Mouse (Mus musculus) embryonic stem cell, embryonic (primary cell): ENCODE measurements around the gene Hexa.

Experiments used
- CTCF ChIA-PET, 4 experiments: fragments of 300-600 bp in 2 of 4; fragments of 350-600 bp in 2 of 4; sonication (Branson Sonifier 250); formaldehyde crosslinking; loops; one replicate each; lab custom pipeline; 2022; ENCODE audit warnings: inconsistent platforms in 2 of 4; lab: Charles Lee
- POLR2A ChIA-PET, 4 experiments: fragments of 300-600 bp in 2 of 4; fragments of 350-600 bp in 2 of 4; sonication (Branson Sonifier 250); formaldehyde crosslinking; loops; one replicate each; lab custom pipeline; 2022; ENCODE audit warnings: antibody characterized with exemption in 4 of 4, inconsistent platforms in 1 of 4; lab: Charles Lee

Gene Hexa

GRCm38 (mm10) chr9:59542766-59543324 lies 3.5 kb downstream of the Hexa start:
- CTCF ChIA-PET, result no interaction called here
- POLR2A ChIA-PET, result interaction anchor here in 2 of 4 experiments (0.9 to 6.1 kb wide), 7 partner anchors 10 to 113 kb away, joined by 3 to 41 read pairs (median 6); partner anchors contain the start of gene Pkm (in 2 of the 2)

GRCm38 (mm10) chr9:59544739-59545138 lies 5.4 kb downstream of the Hexa start:
- POLR2A ChIA-PET, result interaction anchor here in 3 of 4 experiments (0.6 to 2.0 kb wide), 10 partner anchors 10 to 253 kb away, joined by 3 to 10 read pairs (median 4); partner anchors contain the start of genes Pkm (in 2 of the 3) and Adpgk (in 1 of the 3)
- CTCF ChIA-PET, result no interaction called here

- ChIA-PET POLR2A (interaction anchor here in 2 of 4 experiments (0.9 to 5.3 kb wide), 12 partner anchors 8 to 257 kb away, joined by 3 to 45 read pairs (median 6); partner anchors contain the start of genes Adpgk (in 2 of the 2), Hexa (in 2 of the 2), Tmem202 (in 2 of the 2) and Pkm (in 1 of the 2)), CTCF (interaction anchor here in 1 of 4 experiments (0.5 kb wide), 1 partner anchor 516 kb away, joined by 3 read pairs; no protein-coding TSS in a partner anchor)
Observed at GRCm38 (mm10) chr9:59547869-59548268, 8.5 kb downstream of the Hexa start.

- CTCF ChIA-PET, result interaction anchor here in 3 of 4 experiments (0.6 to 2.5 kb wide), 5 partner anchors 10 to 1324 kb away, joined by 3 to 8 read pairs (median 5); partner anchors contain the start of genes Celf6 (in 1 of the 3), Hexa (in 1 of the 3) and Tmem202 (in 1 of the 3)
- POLR2A ChIA-PET, result interaction anchor here (0.6 to 5.3 kb wide), 61 partner anchors 9 to 1480 kb away, joined by 3 to 66 read pairs (median 4); partner anchors contain the start of genes Hexa (in 4 of the 4), Tmem202 (in 4 of the 4), Adpgk (in 3 of the 4) and Celf6 (in 3 of the 4)
Observed at GRCm38 (mm10) chr9:59548961-59549487, 9.7 kb downstream of the Hexa start.

- ChIA-PET POLR2A (interaction anchor here (0.6 to 5.3 kb wide), 33 partner anchors 10 to 1271 kb away, joined by 3 to 66 read pairs (median 4); partner anchors contain the start of genes Hexa (in 4 of the 4), Tmem202 (in 4 of the 4), Adpgk (in 3 of the 4) and Celf6 (in 3 of the 4)), CTCF (interaction anchor here in 2 of 4 experiments (0.9 to 2.5 kb wide), 3 partner anchors 11 to 28 kb away, joined by 3 to 7 read pairs (median 5); partner anchors contain the start of genes Celf6 (in 1 of the 2), Hexa (in 1 of the 2) and Tmem202 (in 1 of the 2))
Observed at GRCm38 (mm10) chr9:59550077-59550476, 10.7 kb downstream of the Hexa start.

GRCm38 (mm10) chr9:59551017-59551416 lies 11.7 kb downstream of the Hexa start:
- ChIA-PET CTCF (interaction anchor here in 2 of 4 experiments (0.5 to 0.6 kb wide), 2 partner anchors 13 to 42 kb away, joined by 3 to 4 read pairs; no protein-coding TSS in a partner anchor), POLR2A (interaction anchor here in 3 of 4 experiments (0.7 to 5.3 kb wide), 17 partner anchors 9 to 573 kb away, joined by 3 to 66 read pairs (median 9); partner anchors contain the start of genes Hexa (in 3 of the 3), Tmem202 (in 3 of the 3), Celf6 (in 2 of the 3) and Adpgk (in 1 of the 3))

- POLR2A ChIA-PET, result interaction anchor here in 3 of 4 experiments (0.9 to 5.3 kb wide), 8 partner anchors 12 to 121 kb away, joined by 3 to 66 read pairs (median 8); partner anchors contain the start of genes Hexa (in 2 of the 3), Tmem202 (in 2 of the 3), Celf6 (in 1 of the 3) and Pkm (in 1 of the 3)
- CTCF ChIA-PET, result interaction anchor here in 1 of 4 experiments (0.6 kb wide), 1 partner anchor 41 kb away, joined by 4 read pairs; no protein-coding TSS in a partner anchor
Observed at GRCm38 (mm10) chr9:59551620-59552031, 12.3 kb downstream of the Hexa start.

- ChIA-PET CTCF (interaction anchor here in 1 of 4 experiments (1.4 kb wide), 1 partner anchor 13 kb away, joined by 3 read pairs; no protein-coding TSS in a partner anchor), POLR2A (interaction anchor here in 3 of 4 experiments (0.9 to 7.9 kb wide), 8 partner anchors 9 to 104 kb away, joined by 3 to 41 read pairs (median 4); partner anchors contain the start of genes Hexa (in 2 of the 3), Tmem202 (in 2 of the 3) and Pkm (in 1 of the 3))
Observed at GRCm38 (mm10) chr9:59552610-59553009, 13.3 kb downstream of the Hexa start.

- ChIA-PET CTCF (interaction anchor here in 1 of 4 experiments (0.5 to 1.4 kb wide), 2 partner anchors 12 to 272 kb away, joined by 3 to 5 read pairs; no protein-coding TSS in a partner anchor), POLR2A (interaction anchor here in 3 of 4 experiments (0.5 to 7.9 kb wide), 8 partner anchors 11 to 263 kb away, joined by 3 to 41 read pairs (median 6); partner anchors contain the start of genes Hexa (in 2 of the 3), Tmem202 (in 2 of the 3), Adpgk (in 1 of the 3) and Pkm (in 1 of the 3))
Observed at GRCm38 (mm10) chr9:59553719-59554118, 14.4 kb downstream of the Hexa start.

- POLR2A ChIA-PET, result interaction anchor here (0.6 to 2.0 kb wide), 25 partner anchors 9 to 465 kb away, joined by 3 to 8 read pairs (median 4); partner anchors contain the start of genes Hexa (in 2 of the 4), Pkm (in 2 of the 4), Adpgk (in 1 of the 4) and Celf6 (in 1 of the 4)
- CTCF ChIA-PET, result interaction anchor here (0.6 to 2.3 kb wide), 33 partner anchors 8 to 299 kb away, joined by 3 to 16 read pairs (median 4); partner anchors contain the start of genes Celf6 (in 4 of the 4), Tmem202 (in 2 of the 4), Arih1 (in 1 of the 4) and Bbs4 (in 1 of the 4)
Observed at GRCm38 (mm10) chr9:59565600-59565999, 26.3 kb downstream of the Hexa start.

- ChIA-PET POLR2A (interaction anchor here (0.6 to 2.2 kb wide), 5 partner anchors 11 to 686 kb away, joined by 3 to 9 read pairs (median 4); partner anchors contain the start of genes Celf6 (in 1 of the 4) and Pkm (in 1 of the 4)), CTCF (interaction anchor here in 3 of 4 experiments (0.5 to 2.3 kb wide), 6 partner anchors 18 to 324 kb away, joined by 3 to 16 read pairs (median 4); no protein-coding TSS in a partner anchor)
Observed at GRCm38 (mm10) chr9:59567111-59567510, 27.8 kb downstream of the Hexa start.

- CTCF ChIA-PET, result no interaction called here
- POLR2A ChIA-PET, result no interaction called here
Observed at GRCm38 (mm10) chr9:59571852-59572251, 32.5 kb downstream of the Hexa start.

GRCm38 (mm10) chr9:59577401-59577800 lies 38.1 kb downstream of the Hexa start:
- CTCF ChIA-PET, result interaction anchor here (0.6 to 1.9 kb wide), 15 partner anchors 8 to 382 kb away, joined by 3 to 11 read pairs (median 4); no protein-coding TSS in a partner anchor
- POLR2A ChIA-PET, result interaction anchor here in 3 of 4 experiments (0.6 to 4.3 kb wide), 55 partner anchors 8 to 995 kb away, joined by 3 to 80 read pairs (median 6); partner anchors contain the start of genes Adpgk (in 3 of the 3), Pkm (in 3 of the 3), Gramd2 (in 2 of the 3) and Hexa (in 2 of the 3)

- ChIA-PET CTCF (interaction anchor here (0.6 to 1.9 kb wide), 16 partner anchors 8 to 381 kb away, joined by 3 to 11 read pairs (median 4); partner anchors contain the start of gene Pkm (in 1 of the 4)), POLR2A (interaction anchor here (0.5 to 4.3 kb wide), 60 partner anchors 8 to 996 kb away, joined by 3 to 80 read pairs (median 5); partner anchors contain the start of genes Adpgk (in 3 of the 4), Pkm (in 3 of the 4), Gramd2 (in 2 of the 4) and Hexa (in 2 of the 4))
Observed at GRCm38 (mm10) chr9:59577844-59578504, 38.6 kb downstream of the Hexa start, which contains the start of gene Celf6. Gene Celf6 (plus strand): TSS chr9:59577917.

GRCm38 (mm10) chr9:59578505-59578867 lies 39.1 kb downstream of the Hexa start:
- CTCF ChIA-PET, result interaction anchor here (0.8 to 1.9 kb wide), 13 partner anchors 7 to 381 kb away, joined by 3 to 11 read pairs (median 4); partner anchors contain the start of gene Pkm (in 1 of the 4)
- POLR2A ChIA-PET, result interaction anchor here in 3 of 4 experiments (0.5 to 4.3 kb wide), 41 partner anchors 7 to 996 kb away, joined by 3 to 80 read pairs (median 7); partner anchors contain the start of genes Adpgk (in 3 of the 3), Pkm (in 3 of the 3), Hexa (in 2 of the 3) and Tmem202 (in 2 of the 3)
